Mouse (Mus musculus): ENCODE measurements around the gene Klhl3. TPM values are rescaled to one million over a fixed set of nuclear protein-coding genes. Genes with fewer than 3 reads are reported as not detected.
"Not testable (repeated sequence)": the region's sequence is repeated elsewhere in the genome, so short reads cannot be mapped to it uniquely, and the experiment has no call there.

Gene Klhl3
- 1 to 10 TPM; 2.6 TPM for total RNA-seq (2021)

DNA sequence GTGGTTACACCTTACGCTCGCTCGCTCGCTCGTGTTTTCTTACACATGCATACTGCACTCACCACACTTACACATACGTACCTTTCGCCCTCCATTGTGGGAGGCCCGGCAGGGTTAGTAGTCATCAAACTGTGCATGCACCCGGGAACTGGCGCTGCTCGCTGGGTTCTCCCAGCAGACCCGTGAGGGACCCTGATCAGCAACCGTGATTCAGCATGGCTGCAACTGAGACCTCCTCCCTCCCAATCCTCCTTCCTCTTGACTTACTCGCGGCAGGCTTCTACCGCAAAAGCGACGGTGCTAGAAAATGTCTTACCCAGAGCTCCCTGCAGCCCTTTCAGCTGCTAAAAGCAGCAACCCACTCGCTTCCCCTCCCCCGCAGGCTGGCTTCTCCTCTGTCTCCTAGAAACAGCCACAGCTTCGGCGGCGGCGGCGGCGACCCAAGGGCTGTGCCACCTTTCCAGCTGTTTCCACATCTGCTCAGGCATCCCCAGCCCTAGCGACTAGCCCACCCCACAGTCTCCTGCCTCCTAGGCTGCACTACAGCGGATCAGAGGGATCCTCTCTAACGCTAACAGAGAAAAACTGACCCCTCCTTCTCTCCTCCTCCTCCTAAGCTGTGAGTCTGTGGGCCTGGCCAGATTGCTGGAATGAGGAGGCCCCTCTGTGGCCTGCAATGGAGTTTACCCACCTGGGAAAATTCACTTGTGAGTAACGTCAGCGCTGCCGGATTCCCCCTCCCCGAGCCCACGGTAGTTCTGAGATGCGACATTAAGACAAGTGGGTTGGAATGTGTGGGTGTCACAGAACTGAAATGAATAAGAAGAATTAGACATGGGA, at the start of gene Klhl3:
Gene Klhl3 (minus strand): TSS at position 532 of the 840 bp plus-strand sequence.
- DNase-seq (ENCODE audit: low spot score), result peak; percentile 13
- intact Hi-C loops (cut with DNase I), result no loop called here

DNA sequence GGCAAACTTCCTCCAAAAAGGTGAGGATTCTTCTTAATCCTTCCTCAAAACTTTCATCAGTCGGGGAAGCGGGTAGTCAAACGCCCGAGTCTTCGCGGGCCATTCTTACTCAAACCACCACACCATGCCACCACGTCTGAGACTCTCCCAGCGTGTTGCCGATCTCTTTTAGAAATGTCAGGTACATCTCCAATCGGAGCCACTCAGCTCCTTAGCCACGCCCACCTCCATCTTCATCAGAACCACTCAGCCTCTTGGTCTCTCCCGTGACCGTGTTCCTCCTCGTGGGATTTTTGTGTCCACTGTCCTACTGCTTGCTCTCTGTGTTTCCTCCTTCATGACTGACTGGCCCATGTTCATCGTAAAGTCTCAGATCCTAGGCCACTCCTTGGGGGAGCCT, 47.4 kb upstream of the Klhl3 start:
- intact Hi-C loops (cut with DNase I), result no loop called here

DNA sequence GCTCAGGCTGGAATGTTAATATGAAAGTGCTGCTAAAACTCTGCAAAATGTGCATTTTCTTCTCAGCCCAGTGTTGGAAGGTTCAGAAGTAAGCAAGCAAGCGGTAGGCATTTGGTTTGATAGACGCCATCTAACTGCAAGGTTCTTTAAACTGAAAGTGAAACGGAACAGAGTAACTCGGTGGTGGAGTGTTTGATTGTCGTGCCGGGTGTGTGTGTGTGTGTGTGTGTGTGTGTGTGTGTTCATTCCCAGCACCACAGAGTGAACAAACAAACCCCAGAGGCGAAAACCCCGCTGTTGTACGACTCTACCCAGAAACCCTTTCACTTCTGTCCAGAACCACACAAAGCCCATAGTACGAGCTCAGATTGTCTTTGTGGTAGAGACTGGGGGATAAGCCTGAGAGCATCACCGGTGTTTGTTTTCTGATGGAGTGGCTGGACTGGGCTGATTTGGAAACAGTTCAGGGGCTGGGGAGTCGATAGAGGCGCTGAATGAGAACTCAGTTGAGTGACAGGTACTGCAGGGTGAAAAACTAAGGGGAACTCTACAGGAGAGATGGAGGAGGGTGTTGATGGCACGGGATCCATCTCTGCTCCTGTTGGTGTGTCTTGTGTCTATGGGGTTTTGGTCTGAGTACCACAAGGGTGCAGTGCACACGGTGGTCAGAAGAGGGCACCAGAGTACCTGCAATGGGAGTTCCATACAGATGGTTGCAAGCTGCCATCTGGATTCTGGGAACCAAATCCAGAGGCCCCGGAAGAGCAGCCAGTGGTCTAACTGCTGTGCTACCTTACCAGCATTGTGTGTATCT, 44.9 kb upstream of the Klhl3 start:
- intact Hi-C loops (cut with DNase I), result loop anchor here (2.0 to 5.0 kb wide), 4 partner anchors 59 to 429 kb away; partner anchors contain the start of gene Ubqln1

More for the DNA sequence above, 47.4 kb upstream of the Klhl3 start:
- no peak for DNase-seq (ENCODE audit: low spot score)

DNA sequence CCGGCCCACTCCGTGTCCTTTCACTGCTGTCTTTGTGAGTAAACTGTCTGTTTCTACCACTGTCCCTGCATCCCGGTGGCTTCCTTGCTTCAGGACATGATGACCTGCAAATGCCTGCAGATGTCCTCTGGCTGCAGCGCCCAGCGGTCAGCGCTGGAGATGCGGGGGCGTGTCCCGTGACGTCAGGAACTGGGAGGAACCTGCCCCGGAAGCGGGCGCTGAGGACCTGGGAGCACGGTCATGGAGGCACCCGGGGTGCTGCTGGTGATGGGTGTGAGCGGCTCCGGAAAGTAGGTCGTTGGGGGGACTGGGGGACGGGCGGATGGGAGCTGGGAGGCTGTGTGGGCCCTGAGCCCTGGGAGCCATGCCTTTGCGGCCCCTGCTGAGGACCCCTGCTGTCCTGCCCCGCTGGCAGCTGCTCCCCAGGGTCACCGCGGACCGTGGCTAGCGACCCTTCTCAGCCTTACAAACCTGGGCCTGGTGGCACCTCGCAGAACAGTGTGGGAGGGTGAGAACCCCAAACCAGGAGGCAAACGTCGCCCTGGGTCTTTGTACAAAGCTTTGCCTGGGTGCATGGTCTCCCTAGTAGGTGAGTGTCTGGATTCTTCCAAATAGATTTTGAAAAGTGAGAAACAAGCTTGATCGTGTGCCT, 44.2 kb upstream of the Klhl3 start, which contains the start of gene Idnk:
Gene Idnk (plus strand): TSS at position 203 of the 652 bp plus-strand sequence.
- intact Hi-C loops (cut with DNase I), result loop anchor here (2.0 to 5.0 kb wide), 4 partner anchors 60 to 430 kb away; partner anchors contain the start of gene Ubqln1
- DNase-seq (ENCODE audit: low spot score), result peak; percentile 84

More for the DNA sequence above, 44.9 kb upstream of the Klhl3 start:
- DNase-seq (ENCODE audit: low spot score), result peak; percentile 60

DNA sequence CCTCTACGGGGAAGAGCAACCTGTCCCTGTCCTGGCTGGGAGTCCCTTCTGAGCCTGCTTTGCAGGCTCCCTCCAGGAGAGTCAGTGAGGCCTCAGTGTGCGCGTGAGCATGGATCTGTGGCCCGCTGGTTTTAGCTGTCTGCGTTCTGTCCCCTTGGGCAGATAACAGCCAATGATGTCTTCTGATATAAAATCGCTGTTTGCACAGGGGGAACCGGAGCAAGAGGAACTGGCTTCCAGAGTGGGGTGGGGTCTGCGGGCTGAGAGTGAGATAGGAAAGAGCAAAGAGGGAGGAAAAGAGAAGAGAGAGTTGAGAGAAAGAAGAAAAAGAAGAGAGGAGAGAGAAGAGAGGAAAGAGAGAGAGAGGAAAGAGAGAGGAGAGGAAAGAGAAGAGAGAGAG, 43.6 kb upstream of the Klhl3 start:
- intact Hi-C loops (cut with DNase I), result loop anchor here (5.0 kb wide), 2 partner anchors 60 to 430 kb away; partner anchors contain the start of gene Ubqln1
- DNase-seq (ENCODE audit: low spot score), result no peak

DNA sequence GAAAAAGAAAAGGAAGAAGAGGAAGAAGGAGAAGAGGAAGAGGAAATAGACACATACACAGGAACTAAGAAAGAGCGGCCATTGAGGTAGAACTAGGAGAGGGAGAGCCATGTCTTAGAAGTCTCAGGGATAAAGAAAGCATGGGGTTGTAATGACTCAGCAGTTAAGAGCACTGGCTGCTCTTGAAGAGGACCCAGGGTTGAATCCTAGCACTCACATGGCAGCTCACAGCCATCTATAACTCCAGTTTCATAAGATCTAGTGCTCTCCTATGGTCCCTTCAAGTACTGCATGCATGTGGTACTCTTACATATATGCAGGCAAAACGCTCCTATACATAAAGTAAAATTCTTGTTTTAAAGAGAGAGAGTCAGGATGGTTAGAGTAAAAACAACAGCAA, 42.6 kb upstream of the Klhl3 start:
- intact Hi-C loops (cut with DNase I), result loop anchor here (5.0 kb wide), 2 partner anchors 61 to 431 kb away; partner anchors contain the start of gene Ubqln1
- no peak for DNase-seq (ENCODE audit: low spot score)

DNA sequence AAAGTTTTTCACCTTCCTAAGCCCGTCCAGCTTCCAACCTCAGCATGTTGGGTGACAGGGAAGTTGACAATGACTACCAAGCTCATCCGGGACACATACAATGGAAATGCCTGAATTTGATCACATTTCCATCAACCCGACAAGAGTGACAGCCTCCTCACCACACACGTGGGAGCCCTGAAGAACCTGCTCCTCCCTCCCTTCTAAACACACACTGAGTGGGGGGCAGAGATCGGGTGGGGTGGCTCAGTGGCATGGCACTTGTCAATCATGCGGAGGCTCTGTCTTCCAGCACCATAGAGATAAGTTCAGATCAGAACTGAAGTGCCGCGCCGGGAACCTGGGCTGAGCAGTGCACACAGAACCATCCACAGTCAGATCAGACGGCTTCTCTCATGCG, 37.0 kb upstream of the Klhl3 start:
- no peak for DNase-seq (ENCODE audit: low spot score)
- intact Hi-C loops (cut with DNase I), result no loop called here

DNA sequence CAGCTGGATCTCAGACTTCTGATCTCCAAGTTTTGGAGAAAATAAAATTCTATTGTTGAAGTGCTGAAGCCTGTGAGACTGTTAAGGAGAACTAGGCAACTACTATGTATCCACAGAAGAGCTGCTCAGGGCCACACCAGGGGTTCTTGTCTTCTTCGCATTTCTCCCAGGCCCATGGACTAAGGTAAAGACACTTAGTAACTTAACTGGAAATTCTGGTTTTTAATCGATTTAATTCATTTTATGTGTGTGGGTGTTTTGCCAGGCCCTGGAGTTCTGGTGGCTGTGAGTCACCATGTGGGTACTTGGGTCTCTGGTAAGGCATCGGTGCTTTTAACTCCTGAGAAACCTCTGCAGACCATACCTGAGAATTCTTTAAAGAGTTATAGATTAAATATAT, 36.2 kb upstream of the Klhl3 start:
- DNase-seq (ENCODE audit: low spot score), result no peak
- intact Hi-C loops (cut with DNase I), result no loop called here

DNA sequence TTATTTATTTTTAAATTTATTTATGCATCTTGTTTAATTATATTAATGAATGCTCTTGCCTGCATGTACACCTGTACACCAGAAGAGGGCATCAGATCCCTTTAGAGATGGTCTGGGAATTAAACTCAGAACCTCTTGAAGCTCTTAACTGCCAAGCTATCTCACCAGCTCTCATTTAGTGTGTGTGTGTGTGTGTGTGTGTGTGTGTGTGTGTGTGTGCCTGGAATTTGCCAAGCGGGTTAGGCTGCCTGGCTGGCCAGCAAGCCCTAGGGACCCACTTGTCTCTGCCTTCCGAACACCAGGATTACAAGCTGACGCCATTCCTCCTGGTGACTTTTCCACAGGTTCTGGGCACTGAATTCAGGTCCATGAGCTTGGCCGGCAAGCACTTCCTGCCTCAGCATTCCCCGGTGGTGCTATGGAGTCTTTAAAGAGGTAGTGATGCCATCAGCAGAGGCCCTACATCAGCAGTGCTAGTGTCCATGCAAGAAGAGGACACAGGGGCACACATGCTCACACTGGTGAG, 35.7 kb upstream of the Klhl3 start:
- intact Hi-C loops (cut with DNase I), result no loop called here
- no peak for DNase-seq (ENCODE audit: low spot score)

DNA sequence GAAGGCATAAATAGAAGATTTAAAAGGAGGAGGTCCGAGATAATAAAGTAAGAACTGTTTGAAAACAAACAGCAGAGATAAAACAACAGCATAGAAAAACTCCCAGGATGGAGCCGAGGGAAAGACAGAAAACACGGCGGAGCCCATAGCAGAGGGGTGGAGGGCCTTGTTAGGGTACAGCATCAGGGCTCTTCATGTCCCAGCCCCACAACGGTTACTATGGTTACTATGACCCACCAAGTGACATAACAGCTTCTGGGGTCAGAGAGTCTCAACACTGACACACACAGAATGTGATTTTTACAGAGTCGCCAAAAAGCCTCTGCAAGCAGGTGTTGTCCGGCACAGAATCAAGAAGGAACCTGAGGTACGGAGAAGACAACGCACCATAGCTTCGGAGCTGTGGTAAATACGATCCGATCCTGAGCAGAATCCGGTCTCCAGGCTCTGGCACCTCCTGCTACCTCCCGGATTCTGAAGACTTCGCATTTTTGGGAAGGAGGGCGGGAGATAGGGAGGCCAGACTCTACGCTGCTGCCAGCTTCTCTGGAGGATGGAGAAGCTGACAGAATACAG, 35.0 kb upstream of the Klhl3 start:
- intact Hi-C loops (cut with DNase I), result no loop called here
- DNase-seq (ENCODE audit: low spot score), result peak; percentile 10

DNA sequence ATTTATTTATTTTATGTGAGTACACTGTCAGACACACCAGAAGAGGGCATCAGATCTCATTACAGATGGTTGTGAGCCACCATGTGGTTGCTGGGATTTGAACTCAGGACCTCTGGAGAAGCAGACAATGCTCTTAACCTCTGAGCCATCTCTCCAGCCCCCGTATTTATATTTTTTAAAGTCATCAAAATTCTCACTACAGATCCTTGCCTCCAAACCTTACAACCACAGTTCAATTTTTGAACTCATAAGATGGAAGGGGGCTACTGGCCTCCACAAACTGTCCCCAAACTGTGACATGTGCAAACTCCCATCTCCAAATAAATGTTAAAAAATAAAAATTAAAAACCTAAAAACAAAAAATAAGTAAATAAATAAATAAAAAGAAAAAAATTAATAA, 34.4 kb upstream of the Klhl3 start:
- intact Hi-C loops (cut with DNase I), result no loop called here
- no peak for DNase-seq (ENCODE audit: low spot score)

DNA sequence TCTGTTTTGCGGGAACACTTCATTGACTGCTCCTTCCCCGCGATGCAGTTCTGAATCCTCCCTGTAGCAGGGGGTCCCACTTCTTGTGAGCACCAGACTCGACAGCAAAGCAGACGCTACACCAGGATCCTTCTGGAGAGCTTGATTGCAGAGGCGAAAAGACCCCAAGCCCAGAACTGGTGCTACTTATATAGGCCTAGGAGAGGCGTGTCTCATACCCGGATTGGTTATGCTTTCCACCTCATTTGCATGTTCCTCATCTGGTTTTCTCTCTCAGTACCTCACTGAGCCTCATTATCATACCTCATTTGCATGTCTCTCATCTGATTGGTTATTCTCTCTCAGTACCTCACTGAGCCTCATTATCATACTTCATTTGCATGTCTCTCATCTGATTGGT, 33.2 kb upstream of the Klhl3 start:
- intact Hi-C loops (cut with DNase I); DNase-seq (ENCODE audit: low spot score): not testable (repeated sequence)

DNA sequence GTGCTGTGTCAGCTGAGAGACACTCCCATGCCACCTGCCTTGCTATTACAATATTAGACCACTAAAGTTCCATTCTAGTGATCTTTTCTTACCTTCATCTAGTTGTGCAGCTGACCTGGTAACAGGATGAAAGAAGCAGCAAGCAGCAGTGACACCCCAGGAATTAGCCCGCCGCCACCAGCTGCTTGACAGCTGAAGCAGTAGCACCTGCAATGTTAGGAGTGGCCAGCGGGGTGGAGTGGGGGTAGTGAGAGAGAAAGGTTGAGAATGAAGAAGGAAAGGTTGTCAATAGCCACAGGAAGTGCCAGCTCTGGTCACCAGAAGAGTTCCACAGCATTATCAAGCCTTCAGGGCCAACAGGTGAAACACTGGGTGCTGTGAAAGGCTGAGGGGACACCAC, 18.3 kb upstream of the Klhl3 start:
- DNase-seq (ENCODE audit: low spot score), result no peak
- intact Hi-C loops (cut with DNase I), result no loop called here

DNA sequence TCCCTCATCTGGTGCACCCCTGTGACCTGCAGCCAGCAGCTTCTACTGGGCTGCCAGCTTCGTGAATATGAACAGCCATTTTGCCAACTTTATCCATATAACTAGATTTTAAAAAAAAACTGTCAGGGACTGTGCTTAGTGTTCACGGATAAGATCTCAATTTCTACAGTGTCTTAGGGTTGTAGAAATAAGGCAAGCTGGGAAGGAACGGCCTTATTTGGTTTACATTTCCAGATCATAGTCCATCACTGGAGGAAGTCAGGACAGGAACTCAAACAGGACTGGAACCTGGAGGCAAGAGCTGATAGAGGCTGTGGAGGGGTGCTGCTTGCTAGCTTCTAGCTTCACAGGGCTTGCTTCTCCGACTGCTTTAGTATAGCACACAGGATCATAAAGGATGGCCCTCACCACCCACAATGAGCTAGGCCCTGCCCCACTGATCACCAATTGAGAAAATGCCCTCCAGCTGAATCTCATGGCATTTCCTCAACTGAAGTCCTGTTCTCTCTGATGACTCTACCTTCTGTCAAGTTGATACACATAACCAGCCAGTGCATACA, 16.4 kb upstream of the Klhl3 start:
- intact Hi-C loops (cut with DNase I), result loop anchor here (5.0 to 10.0 kb wide), 2 partner anchors 88 to 255 kb away; partner anchors contain the start of genes 2210016F16Rik and Ubqln1
- no peak for DNase-seq (ENCODE audit: low spot score)

DNA sequence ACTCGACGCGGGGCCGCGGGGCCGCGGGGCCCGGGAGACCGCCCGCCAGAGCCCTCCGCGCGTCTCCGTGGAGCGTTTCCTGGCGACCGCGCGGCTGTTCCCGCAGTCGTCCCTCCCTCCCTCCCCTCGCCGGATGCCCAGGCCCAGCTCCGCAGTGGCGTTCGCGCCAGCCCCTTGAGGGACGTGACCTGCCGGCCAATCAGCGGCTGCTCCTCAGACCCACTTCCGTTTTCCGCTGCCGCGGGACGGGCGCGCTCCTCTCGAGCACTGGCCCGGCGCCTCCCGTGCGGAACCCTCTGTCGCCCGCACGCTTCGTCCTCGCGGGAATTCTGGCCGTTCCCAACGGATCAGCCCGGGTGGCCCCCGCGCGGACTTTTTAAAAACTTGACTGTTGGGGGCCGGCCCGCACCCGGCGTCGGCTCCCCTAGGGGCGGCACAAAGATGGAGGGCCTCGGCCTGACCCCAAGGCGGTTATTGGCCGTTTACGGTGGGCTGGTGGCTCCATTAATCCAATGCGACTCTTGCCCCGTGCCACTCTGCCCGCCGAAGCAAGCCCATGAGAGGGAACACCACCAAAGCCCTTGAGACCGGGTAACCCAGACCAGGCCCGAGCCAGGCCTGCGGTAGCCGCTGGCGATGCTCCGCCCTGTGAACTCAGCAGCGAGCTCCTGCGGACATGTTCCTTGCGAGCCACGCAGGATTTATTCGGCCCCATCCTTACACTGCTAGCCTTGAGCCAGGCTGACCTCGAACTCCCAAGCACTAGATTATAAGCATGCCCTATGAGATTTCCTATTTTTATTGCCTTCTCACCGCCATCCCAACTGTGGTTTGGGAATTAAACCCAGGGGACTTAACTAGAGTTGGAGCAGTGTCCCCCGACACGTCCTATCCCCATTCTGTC, 15.6 kb upstream of the Klhl3 start:
- DNase-seq (ENCODE audit: low spot score), result peak; percentile 95

DNA sequence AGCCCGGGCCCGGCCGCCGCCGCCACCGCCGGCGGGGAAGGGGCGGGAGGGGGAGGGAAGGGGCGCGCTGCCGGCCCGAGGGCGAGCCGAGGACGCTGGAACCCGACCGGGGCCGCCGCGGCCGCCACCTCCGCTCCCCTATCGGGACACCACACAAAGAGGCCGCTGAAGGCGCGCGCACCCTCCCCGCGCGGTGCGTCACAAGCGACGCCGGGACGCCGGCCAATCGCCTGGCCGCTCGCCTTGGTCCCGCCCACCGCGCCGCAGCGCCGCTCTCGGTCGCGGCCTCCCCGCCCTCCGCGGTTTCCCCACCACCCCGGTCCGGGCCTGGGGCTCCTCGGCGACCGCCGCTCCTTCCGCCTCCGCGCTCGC, 15.0 kb upstream of the Klhl3 start, which contains the start of gene Hnrnpa0:
Gene Hnrnpa0 (minus strand): TSS at position 161 of the 372 bp plus-strand sequence.
- DNase-seq (ENCODE audit: low spot score), result peak; percentile 87
- intact Hi-C loops (cut with DNase I), result loop anchor here (5.0 to 10.0 kb wide), 2 partner anchors 89 to 256 kb away; partner anchors contain the start of genes 2210016F16Rik and Ubqln1

More for the DNA sequence above, 15.6 kb upstream of the Klhl3 start:
- intact Hi-C loops (cut with DNase I), result loop anchor here (5.0 to 10.0 kb wide), 2 partner anchors 88 to 256 kb away; partner anchors contain the start of genes 2210016F16Rik and Ubqln1

DNA sequence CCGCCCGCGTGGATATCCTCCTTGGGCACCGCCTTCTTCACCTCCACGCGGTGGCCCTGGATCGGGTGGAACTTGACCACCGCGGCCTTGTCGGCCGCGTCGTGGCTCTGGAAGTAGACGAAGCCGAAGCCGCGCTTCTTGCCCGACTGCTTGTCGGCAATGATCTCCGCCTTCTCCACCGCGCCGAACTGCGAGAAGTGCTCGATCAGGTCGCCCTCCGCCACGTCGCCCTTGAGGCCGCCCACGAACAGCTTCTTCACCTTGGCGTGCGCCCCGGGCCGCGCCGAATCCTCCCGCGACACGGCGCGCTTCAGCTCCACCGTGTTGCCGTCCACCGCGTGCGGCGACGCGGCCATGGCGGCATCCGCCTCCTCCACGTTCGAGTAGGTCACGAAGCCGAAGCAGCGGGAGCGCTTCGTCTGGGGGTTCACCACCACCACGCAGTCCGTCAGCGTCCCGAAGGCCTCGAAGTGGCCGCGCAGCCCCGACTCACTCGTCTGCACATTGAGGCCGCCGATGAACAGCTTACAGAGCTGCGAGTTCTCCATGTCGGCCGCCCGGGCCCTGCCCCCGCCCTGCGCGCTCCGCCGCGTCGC, 14.5 kb upstream of the Klhl3 start:
- DNase-seq (ENCODE audit: low spot score), result peak; percentile 33

More for the DNA sequence above, 14.5 kb upstream of the Klhl3 start:
- intact Hi-C loops (cut with DNase I), result loop anchor here (5.0 to 10.0 kb wide), 2 partner anchors 89 to 257 kb away; partner anchors contain the start of genes 2210016F16Rik and Ubqln1

Measured in heart, postnatal 25 days (tissue).